Mouse (Mus musculus) cerebellum, postnatal 25 days (tissue): Measurements from ENCODE around the gene Fndc10.
"Not testable (repeated sequence)": the region's sequence is repeated elsewhere in the genome, so short reads cannot be mapped to it uniquely, and the experiment has no call there.

Experiments used
- DNase-seq, 2 experiments: peaks; one replicate each; pipeline ENCODE4 v3.0.0; 2021; ENCODE audit warnings: mixed read lengths in 2 of 2

Gene Fndc10

DNA sequence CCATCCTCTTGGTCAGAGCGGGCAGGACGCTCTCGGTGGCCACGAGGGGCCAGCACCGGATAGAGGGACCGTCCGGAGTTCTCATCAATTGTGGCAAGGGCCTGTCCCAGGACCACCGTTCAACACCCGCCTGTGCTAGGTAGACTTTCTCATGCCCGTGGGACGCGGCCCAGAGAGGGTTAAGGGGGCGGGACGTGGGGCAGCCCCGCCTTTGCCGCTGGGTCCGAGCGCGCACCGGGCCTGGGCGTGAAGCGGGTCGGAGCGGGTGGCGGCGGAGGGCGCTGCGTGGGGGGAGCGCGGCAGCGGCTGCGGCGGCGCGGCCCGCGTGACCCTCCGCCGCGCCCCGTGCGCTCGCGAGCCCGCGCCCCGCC lies at the start of gene Fndc10:
Fndc10 (plus strand) TSS at position 232 of the 371 bp plus-strand sequence.
- peak; percentile 92 to 95 for DNase-seq

GRCm38 (mm10) chr4:155645308-155645707 lies 48.8 kb upstream of the Fndc10 start, which contains the start of gene Gm10563:
TSS of gene Gm10563 (minus strand) at chr4:155645408.
- not testable (repeated sequence) for DNase-seq

- DNase-seq: no peak
Measured at GRCm38 (mm10) chr4:155645721-155646120, 48.4 kb upstream of the Fndc10 start.

- DNase-seq: peak; percentile 27 to 44
Measured at GRCm38 (mm10) chr4:155649355-155649754, 44.8 kb upstream of the Fndc10 start.

DNA sequence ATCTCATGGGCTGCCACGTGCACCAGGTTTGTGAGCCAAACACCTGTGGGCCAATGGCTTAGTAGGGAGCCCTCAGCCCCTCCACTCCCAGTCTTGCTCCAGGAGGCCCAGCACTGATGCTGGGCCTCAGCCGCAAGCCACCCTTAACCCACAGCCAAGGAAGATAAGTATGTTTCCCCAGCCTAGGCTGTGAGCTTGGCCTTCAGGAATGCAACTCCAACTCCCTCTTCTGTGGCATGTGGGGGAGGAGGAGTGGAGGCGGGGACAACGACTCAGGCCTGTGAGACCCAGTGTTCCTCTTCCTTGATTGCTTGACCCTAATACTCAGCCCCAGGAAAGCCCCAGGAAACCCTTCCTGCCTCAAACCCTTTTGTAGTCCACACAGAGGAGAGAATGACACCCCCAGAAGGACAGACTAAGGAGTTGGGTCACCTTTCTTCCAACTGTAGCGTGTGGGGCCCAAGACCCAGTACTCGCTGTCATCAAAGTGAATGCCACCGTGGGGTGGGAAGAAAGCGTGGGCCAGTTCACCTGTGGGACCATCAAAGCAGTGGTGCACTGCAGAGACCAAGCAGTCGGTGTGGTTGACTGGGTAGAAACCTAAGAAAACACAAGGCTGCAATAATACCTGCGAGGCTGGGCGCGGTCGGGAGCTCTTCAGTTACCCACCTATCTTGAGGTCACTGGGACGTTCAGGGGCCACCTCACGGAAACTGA lies 42.4 kb upstream of the Fndc10 start:
- DNase-seq: peak in 1 of 2 experiments; percentile 18

DNA sequence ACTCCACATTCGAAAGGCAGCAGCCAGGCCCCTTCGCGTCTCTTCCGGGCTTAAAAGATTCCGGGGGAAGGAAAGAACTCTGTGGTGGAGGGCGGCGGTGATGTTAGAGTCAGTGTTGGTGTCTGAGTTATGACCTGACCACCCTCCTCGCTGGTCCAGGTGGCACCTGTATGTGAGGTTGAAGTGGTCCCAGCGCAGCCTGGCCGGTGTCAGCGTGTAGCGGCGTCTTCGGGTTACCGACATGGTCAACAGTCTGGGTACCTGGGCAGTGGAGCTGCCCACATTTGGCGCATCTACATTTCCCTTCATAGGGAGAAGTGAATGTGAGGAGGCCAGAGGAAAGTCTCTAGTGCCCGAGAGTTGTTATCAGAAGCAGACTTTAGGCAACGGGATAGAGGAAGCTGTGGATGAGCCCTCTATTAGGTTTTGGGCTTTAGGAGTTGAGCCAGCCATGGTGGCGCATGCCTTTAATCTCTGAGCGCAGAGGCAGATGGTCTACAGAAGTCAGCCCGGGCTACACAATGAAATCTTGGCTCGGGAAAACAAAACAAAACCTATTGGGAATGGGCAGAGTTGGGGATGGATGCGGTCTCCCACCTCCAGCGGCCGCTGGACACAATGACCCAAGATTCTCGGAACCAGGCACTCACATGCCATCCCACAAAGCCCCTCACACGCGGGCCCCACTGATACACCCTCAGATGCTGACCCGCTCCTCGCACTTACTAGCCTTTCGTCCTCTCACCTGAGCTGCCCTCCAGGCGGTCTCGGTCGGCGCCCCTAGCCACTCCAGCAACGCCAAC lies 41.7 kb upstream of the Fndc10 start:
- peak in 1 of 2 experiments; percentile 65 for DNase-seq

- peak; percentile 75 to 76 for DNase-seq
Measured at GRCm38 (mm10) chr4:155653086-155653450, 41.1 kb upstream of the Fndc10 start, which contains the start of gene Mmp23. TSS of gene Mmp23 (minus strand) at chr4:155653384.

GRCm38 (mm10) chr4:155653451-155654182 lies 40.5 kb upstream of the Fndc10 start:
- DNase-seq: peak; percentile 71 to 73

DNA sequence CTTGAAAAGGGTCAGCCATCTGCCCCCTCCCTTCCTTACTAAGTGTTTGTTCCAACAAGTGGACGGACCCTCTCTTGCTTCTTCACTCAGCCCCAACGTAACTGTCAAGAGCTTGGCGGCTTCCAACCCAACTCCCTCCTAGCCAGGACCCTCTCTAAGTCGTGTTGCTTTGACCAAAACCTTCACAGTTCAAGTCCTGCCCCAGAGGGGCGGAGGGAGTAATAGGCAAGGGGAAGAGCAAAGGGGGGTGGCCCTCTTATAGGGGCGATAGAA lies 40.0 kb upstream of the Fndc10 start:
- no peak for DNase-seq

- peak; percentile 76 to 82 for DNase-seq
Measured at GRCm38 (mm10) chr4:155654456-155655298, 39.5 kb upstream of the Fndc10 start.

- DNase-seq: peak; percentile 40 to 47
Measured at GRCm38 (mm10) chr4:155656214-155656751, 37.9 kb upstream of the Fndc10 start.

- DNase-seq: no peak
Measured at GRCm38 (mm10) chr4:155658961-155659360, 35.2 kb upstream of the Fndc10 start.

- peak in 1 of 2 experiments; percentile 49 for DNase-seq
Measured at GRCm38 (mm10) chr4:155660641-155661040, 33.5 kb upstream of the Fndc10 start.

GRCm38 (mm10) chr4:155666903-155667302 lies 27.2 kb upstream of the Fndc10 start:
- DNase-seq: no peak

- peak; percentile 98 for DNase-seq
Measured at GRCm38 (mm10) chr4:155668689-155669597, 25.2 kb upstream of the Fndc10 start, which contains the start of gene Mib2. TSS of gene Mib2 (minus strand) at chr4:155669198.

DNA sequence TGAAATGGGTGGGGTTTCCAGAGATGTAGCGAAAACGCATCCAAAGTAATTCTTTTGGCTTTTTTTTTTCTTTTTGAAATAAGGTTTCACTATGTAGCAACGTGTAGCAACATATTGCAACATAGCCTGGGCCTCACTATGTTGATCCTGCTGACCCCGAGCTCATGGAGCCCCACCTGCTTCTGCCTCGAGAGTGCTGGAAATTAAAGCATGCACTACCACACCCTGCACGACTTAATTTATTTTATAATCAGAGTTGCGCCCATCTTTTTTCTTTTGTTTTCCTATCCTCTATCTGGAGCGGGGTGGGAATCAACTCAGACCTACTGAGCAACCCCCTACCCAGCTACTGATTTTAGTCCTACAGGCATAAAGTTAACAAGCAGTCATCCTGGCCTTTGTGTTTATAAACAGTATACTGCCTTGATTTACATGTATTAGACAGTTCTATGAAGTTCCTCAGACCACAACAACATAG lies 24.5 kb upstream of the Fndc10 start:
- DNase-seq: no peak

- DNase-seq: not testable (repeated sequence)
Measured at GRCm38 (mm10) chr4:155670236-155670635, 23.9 kb upstream of the Fndc10 start.

DNA sequence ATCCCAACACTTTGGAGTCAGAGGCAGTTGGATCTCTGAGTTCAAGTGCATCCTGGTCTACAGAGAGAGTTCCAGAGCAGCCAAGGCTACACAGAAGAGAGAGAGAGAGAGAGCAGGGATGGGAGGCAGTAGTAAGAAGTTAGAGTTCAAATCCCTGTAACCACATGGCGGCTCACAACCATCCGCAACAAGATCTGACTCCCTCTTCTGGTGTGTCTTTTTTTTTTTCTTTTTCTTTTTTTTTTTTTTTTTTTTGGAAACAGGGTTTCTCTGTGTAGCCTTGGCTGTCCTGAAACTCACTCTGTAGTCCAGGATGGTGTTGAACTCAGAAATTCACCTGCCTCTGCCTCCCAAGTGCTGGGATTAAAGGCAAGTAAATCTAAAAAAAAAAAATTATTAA lies 22.1 kb upstream of the Fndc10 start:
- no peak for DNase-seq

DNA sequence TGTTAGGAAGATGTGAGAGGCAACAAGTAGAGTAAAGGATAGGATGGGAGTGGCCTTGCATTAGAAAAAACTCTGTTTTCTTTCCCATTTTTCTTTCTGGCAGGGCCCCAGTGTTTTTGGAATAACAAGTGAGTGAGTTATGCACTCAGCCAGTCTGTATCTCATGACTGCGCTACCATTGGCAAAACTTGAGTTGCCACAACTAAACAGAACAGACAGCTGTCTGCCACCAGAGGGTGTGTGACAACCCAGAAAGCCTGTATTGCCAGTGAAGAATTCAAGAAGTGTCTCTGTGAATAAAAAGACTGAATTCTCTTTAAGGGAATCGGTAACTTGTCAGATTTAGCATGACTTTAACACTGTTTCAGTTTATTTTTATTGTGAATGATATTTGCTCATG lies 18.2 kb upstream of the Fndc10 start:
- DNase-seq: peak; percentile 54 to 70

DNA sequence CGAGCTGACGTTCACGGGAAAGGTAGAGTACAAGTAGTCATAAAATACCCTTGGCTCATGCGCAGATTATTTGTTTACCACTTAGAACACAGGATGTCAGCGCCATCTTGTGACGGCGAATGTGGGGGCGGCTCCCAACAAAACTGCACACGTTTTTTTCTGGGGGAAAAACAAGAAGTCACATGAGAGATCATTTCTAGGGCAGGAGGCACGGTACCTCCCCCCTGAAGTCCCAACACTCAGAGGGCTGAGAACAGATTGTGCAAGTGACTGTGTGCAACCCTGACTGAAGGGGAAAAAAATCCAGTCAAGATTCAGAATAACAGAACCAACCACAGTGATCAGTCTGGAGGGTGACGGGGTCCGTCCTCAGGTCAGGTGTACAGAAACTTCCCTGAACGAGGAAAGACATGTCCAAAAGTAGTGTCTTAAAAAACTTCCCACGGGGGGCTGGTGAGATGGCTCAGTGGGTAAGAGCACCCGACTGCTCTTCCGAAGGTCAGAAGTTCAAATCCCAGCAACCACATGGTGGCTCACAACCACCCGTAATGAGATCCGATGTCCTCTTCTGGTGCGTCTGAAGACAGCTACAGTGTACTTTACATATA lies 10.4 kb upstream of the Fndc10 start:
- DNase-seq: not testable (repeated sequence)
